Mouse (Mus musculus): ENCODE results near the gene Ccdc169. TPM values are rescaled to one million over a fixed set of nuclear protein-coding genes. Genes with fewer than 3 reads are reported as not detected.
"Not testable (repeated sequence)": the region's sequence is repeated elsewhere in the genome, so short reads cannot be mapped to it uniquely, and the experiment has no call there.

Ccdc169 gene
- polyA plus RNA-seq, 1 experiment from 2014 or later, result not detected

GRCm38 (mm10) chr3:55194792-55195191 is 57.7 kb downstream of the Ccdc169 start:
- no peak for ATAC-seq
- WGBS, result 66% methylated on average over 8 of the region's 8 CpGs
- no peaks in the 10 kb centered on the region for H3K9me3 ChIP-seq (ENCODE audit: low read length)

GRCm38 (mm10) chr3:55195581-55196327 is 58.6 kb downstream of the Ccdc169 start:
- 60% methylated on average over 5 of the region's 5 CpGs for WGBS
- Histone ChIP-seq H3K9ac (replicated peaks; ENCODE audit: low read depth) (no peak overlapping the region), H3K36me3 (ENCODE audit: insufficient read depth, low read length) (no peaks in the 10 kb centered on the region), H3K9me3 (ENCODE audit: low read length) (no peaks in the 10 kb centered on the region), H3K4me1 (ENCODE audit: insufficient read depth, low read depth, low read length) (no peaks in the 10 kb centered on the region), H3K4me2 (replicated peaks; ENCODE audit: low read depth, low read length) (no peak overlapping the region), H3K27me3 (replicated peaks; ENCODE audit: insufficient read depth, low read length) (no peaks in the 10 kb centered on the region), H3K4me3 (ENCODE audit: low read depth, low read length) (no peak overlapping the region), H3K27ac (ENCODE audit: low read length) (no peak overlapping the region)
- peak; percentile 38 for TF ChIP-seq CTCF (IDR thresholded peaks at IDR 0.05)
- TF ChIP-seq EP300 (IDR thresholded peaks at IDR 0.05), result no peak
- DNase-seq (ENCODE audit: low spot score) (peak; percentile 73), ATAC-seq (peak; percentile 62)

More at GRCm38 (mm10) chr3:55194792-55195191, 57.7 kb downstream of the Ccdc169 start:
- DNase-seq (ENCODE audit: low spot score), result no peak
- H3K27me3 ChIP-seq (replicated peaks; ENCODE audit: insufficient read depth, low read length), result no peaks in the 10 kb centered on the region
- no peak overlapping the region for H3K4me2 ChIP-seq (replicated peaks; ENCODE audit: low read depth, low read length)
- H3K4me3 ChIP-seq (ENCODE audit: low read depth, low read length), result no peak overlapping the region
- TF ChIP-seq CTCF (IDR thresholded peaks at IDR 0.05), result no peak
- no peak for TF ChIP-seq EP300 (IDR thresholded peaks at IDR 0.05)
- no peak overlapping the region for H3K9ac ChIP-seq (replicated peaks; ENCODE audit: low read depth)
- no peaks in the 10 kb centered on the region for H3K4me1 ChIP-seq (ENCODE audit: insufficient read depth, low read depth, low read length)
- no peaks in the 10 kb centered on the region for H3K36me3 ChIP-seq (ENCODE audit: insufficient read depth, low read length)
- no peak overlapping the region for H3K27ac ChIP-seq (ENCODE audit: low read length)

GRCm38 (mm10) chr3:55196328-55196710 is 59.2 kb downstream of the Ccdc169 start:
- H3K27ac ChIP-seq (ENCODE audit: low read length), result no peak overlapping the region
- H3K27me3 ChIP-seq (replicated peaks; ENCODE audit: insufficient read depth, low read length), result no peaks in the 10 kb centered on the region
- TF ChIP-seq CTCF (IDR thresholded peaks at IDR 0.05) (no peak), EP300 (IDR thresholded peaks at IDR 0.05) (no peak)
- 68% methylated on average over 2 of the region's 2 CpGs for WGBS
- H3K4me3 ChIP-seq (ENCODE audit: low read depth, low read length), result no peak overlapping the region
- H3K36me3 ChIP-seq (ENCODE audit: insufficient read depth, low read length), result no peaks in the 10 kb centered on the region
- H3K4me1 ChIP-seq (ENCODE audit: insufficient read depth, low read depth, low read length), result no peaks in the 10 kb centered on the region
- no peaks in the 10 kb centered on the region for H3K9me3 ChIP-seq (ENCODE audit: low read length)
- no peak overlapping the region for H3K9ac ChIP-seq (replicated peaks; ENCODE audit: low read depth)
- H3K4me2 ChIP-seq (replicated peaks; ENCODE audit: low read depth, low read length), result no peak overlapping the region
- no peak for ATAC-seq
- DNase-seq (ENCODE audit: low spot score), result no peak

GRCm38 (mm10) chr3:55203621-55204020 is 66.5 kb downstream of the Ccdc169 start:
- DNase-seq (ENCODE audit: low spot score); H3K27me3 ChIP-seq (replicated peaks; ENCODE audit: insufficient read depth, low read length); H3K36me3 ChIP-seq (ENCODE audit: insufficient read depth, low read length); H3K9me3 ChIP-seq (ENCODE audit: low read length); H3K4me2 ChIP-seq (replicated peaks; ENCODE audit: low read depth, low read length); H3K4me1 ChIP-seq (ENCODE audit: insufficient read depth, low read depth, low read length); H3K9ac ChIP-seq (replicated peaks; ENCODE audit: low read depth); H3K27ac ChIP-seq (ENCODE audit: low read length); H3K4me3 ChIP-seq (ENCODE audit: low read depth, low read length); ATAC-seq: not testable (repeated sequence)
- 87% methylated on average over 11 of the region's 11 CpGs for WGBS

GRCm38 (mm10) chr3:55206413-55206812 is 69.3 kb downstream of the Ccdc169 start:
- Histone ChIP-seq H3K9me3 (ENCODE audit: low read length) (no peaks in the 10 kb centered on the region), H3K27ac (ENCODE audit: low read length) (no peak overlapping the region), H3K9ac (replicated peaks; ENCODE audit: low read depth) (no peak overlapping the region), H3K4me3 (ENCODE audit: low read depth, low read length) (no peak overlapping the region), H3K4me1 (ENCODE audit: insufficient read depth, low read depth, low read length) (no peaks in the 10 kb centered on the region), H3K27me3 (replicated peaks; ENCODE audit: insufficient read depth, low read length) (no peaks in the 10 kb centered on the region), H3K4me2 (replicated peaks; ENCODE audit: low read depth, low read length) (no peak overlapping the region), H3K36me3 (ENCODE audit: insufficient read depth, low read length) (no peaks in the 10 kb centered on the region)
- DNase-seq (ENCODE audit: low spot score), result no peak
- 95% methylated on average over 2 of the region's 2 CpGs for WGBS
- 0 out of 2 replicates have a peak, but pooled peaks have one; percentile 2 for TF ChIP-seq CTCF (IDR thresholded peaks at IDR 0.05)
- no peak for TF ChIP-seq EP300 (IDR thresholded peaks at IDR 0.05)
- no peak for ATAC-seq

GRCm38 (mm10) chr3:55207665-55208064 is 70.5 kb downstream of the Ccdc169 start:
- no peak overlapping the region for H3K27ac ChIP-seq (ENCODE audit: low read length)

More at GRCm38 (mm10) chr3:55207665-55208064, 70.5 kb downstream of the Ccdc169 start:
- DNase-seq (ENCODE audit: low spot score) (no peak), ATAC-seq (no peak)
- no peak for TF ChIP-seq CTCF (IDR thresholded peaks at IDR 0.05)
- TF ChIP-seq EP300 (IDR thresholded peaks at IDR 0.05), result no peak
- H3K27me3 ChIP-seq (replicated peaks; ENCODE audit: insufficient read depth, low read length), result no peaks in the 10 kb centered on the region
- no peak overlapping the region for H3K4me2 ChIP-seq (replicated peaks; ENCODE audit: low read depth, low read length)
- no peak overlapping the region for H3K4me3 ChIP-seq (ENCODE audit: low read depth, low read length)
- H3K36me3 ChIP-seq (ENCODE audit: insufficient read depth, low read length), result no peaks in the 10 kb centered on the region
- H3K4me1 ChIP-seq (ENCODE audit: insufficient read depth, low read depth, low read length), result no peaks in the 10 kb centered on the region
- H3K9ac ChIP-seq (replicated peaks; ENCODE audit: low read depth), result no peak overlapping the region
- 68% methylated on average over 6 of the region's 6 CpGs for WGBS
- no peaks in the 10 kb centered on the region for H3K9me3 ChIP-seq (ENCODE audit: low read length)

All from lung, postnatal 0 days (tissue).